ENCODE assay signal across 12 mouse cellular contexts in genomic region chr5:140619895-140620736, GRCm38 (mm10). TPM values are rescaled to one million over a fixed set of nuclear protein-coding genes. Genes with fewer than 3 reads are reported as not detected.
DNase-seq lines count a peak whose midpoint lies in the region; ATAC-seq lines count a peak whose summit lies in the region.
"Had no signal": no experiment of that assay in that cellular context is flagged by ENCODE, and none has a peak within 500 bp of the region (broad histone marks: within the 10 kb centered on the region; RNA-seq: fewer than 3 reads in every experiment).

No protein-coding gene starts in this region.

- peaks cover 35% of the 10 kb centered on the region; the same call in 1 of the 2 replicates for H3K4me1 ChIP-seq in neural tube, embryonic 15.5 days
- H3K4me1 ChIP-seq in heart, embryonic 10.5 days, result no peaks in the 10 kb centered on the region; the same call in none of the 2 replicates

- peak overlapping the region; percentile 69 for H3K27ac ChIP-seq in neural tube, embryonic 15.5 days (replicated peaks)
- H3K27ac ChIP-seq in heart, embryonic 10.5 days, result no peak overlapping the region

- H3K4me3 ChIP-seq in neural tube, embryonic 15.5 days (replicated peaks), result no peak overlapping the region
- no peak overlapping the region for H3K4me3 ChIP-seq in heart, embryonic 10.5 days

- H3K4me2 ChIP-seq in neural tube, embryonic 15.5 days, result no peak overlapping the region

- no peak overlapping the region for H3K9ac ChIP-seq in neural tube, embryonic 15.5 days (replicated peaks)

- DNase-seq in embryo, embryonic 10 days (ENCODE audit: low spot score), result peak; percentile 20
- no peak for DNase-seq in embryo, embryonic 11 days
- peak; percentile 24 for DNase-seq in thymus, postnatal 14 days
- DNase-seq in thymus, postnatal 10 days (ENCODE audit: low spot score in 2 of 2), result no peak
- DNase-seq in induced T-regulatory cell, adult 2 months (ENCODE audit: low read depth), result peak; percentile 50
- DNase-seq in gastrocnemius, postnatal 14 days, result no peak
- no peak for DNase-seq in heart, embryonic 10.5 days (ENCODE audit: low spot score)

- H3K9me3 ChIP-seq in neural tube, embryonic 15.5 days (replicated peaks), result no peaks in the 10 kb centered on the region
- no peaks in the 10 kb centered on the region for H3K9me3 ChIP-seq in heart, embryonic 10.5 days

- H3K36me3 ChIP-seq in neural tube, embryonic 15.5 days, result peaks cover 37% of the 10 kb centered on the region
- H3K36me3 ChIP-seq in heart, embryonic 10.5 days, result peaks cover 39% of the 10 kb centered on the region

- intact Hi-C loops in gastrocnemius, postnatal 14 days (cut with DNase I; ENCODE audit: low total_unique reads), result loop anchor here (2.0 to 5.0 kb wide), 2 partner anchors 42 to 79 kb away; no protein-coding TSS in a partner anchor

- 41% methylated on average over 7 of the region's 7 CpGs for WGBS in neural tube, embryonic 15.5 days
- 53% methylated on average over 7 of the region's 7 CpGs for WGBS in heart, embryonic 10.5 days

- peak; percentile 22; the same call in 1 of the 2 replicates for ATAC-seq in neural tube, embryonic 15.5 days (ENCODE audit: low FRiP score)

- H3K27me3 ChIP-seq in neural tube, embryonic 15.5 days (replicated peaks), result no peaks in the 10 kb centered on the region
- no peaks in the 10 kb centered on the region for H3K27me3 ChIP-seq in heart, embryonic 10.5 days (ENCODE audit: insufficient read depth, poor library complexity, severe bottlenecking)

RNA-seq across cellular contexts. Expression of gene Lfng, which starts 13.0 kb away (rescaled TPM):
- polyA plus RNA-seq in neural tube, embryonic 15.5 days (2015; fragmentation: Nextera tagmentation; extraction: Ambion mirVana), result 16.7 and 19.4 TPM in 2 replicates
- 1 to 10 TPM; 5.6 to 9.8 TPM for total RNA-seq in gastrocnemius, postnatal 14 days (2021)
- polyA plus RNA-seq in heart, embryonic 10.5 days (2016; fragmentation: Nextera tagmentation; extraction: Ambion mirVana), result 3.8 and 4.7 TPM in 2 replicates

RNA-seq across cellular contexts. Expression of gene Ttyh3, which starts 28.7 kb away (rescaled TPM):
- 58.8 and 63.9 TPM in 2 replicates for polyA plus RNA-seq in neural tube, embryonic 15.5 days (2015; fragmentation: Nextera tagmentation; extraction: Ambion mirVana)
- total RNA-seq in gastrocnemius, postnatal 14 days (2021), result 10 to 100 TPM; 16.9 to 22.5 TPM
- polyA plus RNA-seq in heart, embryonic 10.5 days (2016; fragmentation: Nextera tagmentation; extraction: Ambion mirVana), result 23.5 and 32.9 TPM in 2 replicates

RNA-seq across cellular contexts. Expression of gene Grifin, which starts 55.2 kb away (rescaled TPM):
- polyA plus RNA-seq in neural tube, embryonic 15.5 days (2015; fragmentation: Nextera tagmentation; extraction: Ambion mirVana), result 1.6 TPM in 1 of 2 replicates, not detected in the other
- not detected for total RNA-seq in gastrocnemius, postnatal 14 days (2021)
- polyA plus RNA-seq in heart, embryonic 10.5 days (2016; fragmentation: Nextera tagmentation; extraction: Ambion mirVana), result not detected in 2 replicates
- total RNA-seq: common myeloid progenitor, adult 5-6 weeks; left cerebral cortex, postnatal 10 days; neutrophil, adult 5-6 weeks had no signal
- polyA plus RNA-seq: heart, postnatal 0 days had no signal

Comparison
In these comparisons a context has a peak if more than half of its experiments do, and no peak if none do; other contexts are left out.
1. DNase-seq: peak in embryo, embryonic 10 days (single experiment), thymus, postnatal 14 days (single experiment) and induced T-regulatory cell, adult 2 months (single experiment); none in embryo, embryonic 11 days (single experiment), thymus, postnatal 10 days (0 of 2), gastrocnemius, postnatal 14 days (single experiment) and heart, embryonic 10.5 days (single experiment).